Mouse (Mus musculus): ENCODE measurements around the gene Gin1. TPM values are rescaled to one million over a fixed set of nuclear protein-coding genes. Genes with fewer than 3 reads are reported as not detected.
"Not testable (repeated sequence)": the region's sequence is repeated elsewhere in the genome, so short reads cannot be mapped to it uniquely, and the experiment has no call there.

Gene Gin1
- 26.4 and 32.0 TPM in 2 replicates for total RNA-seq (2015)
- 14.0 and 19.3 TPM in 2 replicates for total RNA-seq (2017)

DNA sequence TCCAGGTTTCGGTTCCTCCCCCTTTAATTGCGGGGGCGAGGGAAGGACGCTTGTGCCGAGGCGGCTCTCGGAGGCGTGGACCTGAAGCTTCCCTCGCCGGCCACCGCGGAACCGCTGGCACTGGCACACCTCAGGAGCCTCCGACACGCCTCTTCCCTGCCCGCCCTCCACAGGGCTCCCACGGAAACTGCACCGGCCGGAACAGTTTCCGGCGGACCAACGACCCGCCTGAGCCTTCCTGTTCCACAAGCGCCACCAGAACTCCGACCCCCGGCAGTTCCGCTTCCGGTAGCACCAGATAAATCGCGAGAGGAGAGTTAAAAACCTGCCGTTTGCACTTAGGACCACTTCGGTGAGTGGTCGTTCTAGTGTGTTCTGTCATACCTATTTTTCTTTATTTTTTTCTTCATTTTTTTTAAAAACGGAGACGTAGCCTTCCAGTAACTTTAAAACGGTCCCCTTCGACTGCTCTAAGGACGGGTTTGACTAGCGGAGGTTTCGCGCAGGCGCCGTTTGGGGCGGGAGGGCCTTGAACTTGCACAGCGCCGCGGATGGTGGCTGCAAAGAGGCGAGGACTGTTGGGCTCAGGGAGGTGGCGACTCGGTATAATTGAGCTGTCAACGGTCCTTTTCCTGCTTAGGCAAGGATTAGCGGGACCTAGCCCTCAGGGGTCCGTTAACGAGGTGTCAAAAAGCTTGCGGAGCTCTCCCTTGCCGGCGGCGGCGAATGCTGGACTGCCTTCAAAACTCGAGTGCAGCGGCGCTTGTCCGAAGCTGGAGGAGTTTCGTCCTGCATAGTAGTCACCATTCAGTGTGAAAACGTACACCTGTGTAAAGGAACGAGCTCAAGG is at the start of gene Gin1, which contains the start of gene Ppip5k2:
Gin1 (plus strand) TSS at position 269 of the 850 bp plus-strand sequence.
Ppip5k2 (minus strand) TSS at position 508 of the 850 bp plus-strand sequence.
- ATAC-seq (replicated peaks; ENCODE audit: poor library complexity), result peak; percentile 78

DNA sequence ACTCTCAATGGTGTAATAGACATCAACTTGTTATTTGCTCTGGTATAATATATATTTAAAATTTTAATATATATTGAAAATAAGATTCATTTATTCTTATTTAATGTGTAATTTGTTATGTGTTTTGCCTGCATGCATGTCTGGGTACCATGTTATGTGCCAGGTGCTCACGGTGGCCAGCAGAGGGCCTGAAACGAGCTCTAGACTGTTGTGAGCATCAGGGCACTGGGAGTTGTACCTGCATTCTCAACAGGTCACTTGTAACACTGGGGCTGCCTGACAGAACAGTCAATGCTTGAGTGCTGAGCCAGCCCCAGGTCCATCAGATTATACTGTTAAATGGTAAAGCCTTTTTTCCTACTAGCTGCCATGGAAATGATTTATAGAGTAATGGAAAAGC is 43.2 kb upstream of the Gin1 start:
- peak; percentile 88 for ATAC-seq (replicated peaks; ENCODE audit: poor library complexity)

DNA sequence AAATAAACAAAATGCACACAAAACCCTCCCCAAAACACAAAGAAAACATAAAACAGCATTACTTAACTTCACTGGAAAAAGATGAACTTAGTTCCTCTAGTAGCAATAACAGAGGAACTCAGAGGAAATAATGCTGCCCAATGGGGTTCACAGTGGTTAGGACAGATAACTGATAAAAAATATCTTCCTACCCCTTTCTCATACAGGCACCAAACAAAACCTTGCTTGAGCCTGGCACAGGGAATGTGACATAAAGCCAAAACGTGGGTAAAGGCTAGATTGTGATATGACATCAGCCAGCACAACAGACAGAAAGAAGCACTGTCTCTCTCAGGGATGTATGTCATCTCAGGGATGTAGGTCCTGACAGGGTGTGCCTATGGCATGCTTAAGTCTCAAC is 40.6 kb upstream of the Gin1 start:
- ATAC-seq (replicated peaks; ENCODE audit: poor library complexity), result peak; percentile 44; the same call in 1 of the 2 replicates

DNA sequence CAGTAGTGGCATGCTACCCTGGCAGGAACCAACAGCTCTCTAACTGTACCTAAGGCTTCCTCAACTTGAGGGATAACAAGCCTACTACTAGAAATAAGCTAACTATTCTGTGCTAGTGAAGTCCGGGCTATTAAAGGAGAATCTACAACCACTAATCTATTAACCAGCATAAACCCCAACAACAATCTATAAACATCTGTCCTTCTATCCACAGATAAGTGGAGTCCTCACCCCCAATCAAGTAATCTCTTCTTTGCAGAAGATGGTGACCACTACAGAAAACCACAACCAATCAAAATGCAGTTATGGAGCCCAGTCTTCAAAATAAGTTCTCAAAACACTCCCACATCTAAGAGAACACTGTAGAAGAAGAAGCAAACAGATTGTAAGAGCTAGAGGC is 26.9 kb upstream of the Gin1 start:
- ATAC-seq (replicated peaks; ENCODE audit: poor library complexity), result peak; percentile 93

DNA sequence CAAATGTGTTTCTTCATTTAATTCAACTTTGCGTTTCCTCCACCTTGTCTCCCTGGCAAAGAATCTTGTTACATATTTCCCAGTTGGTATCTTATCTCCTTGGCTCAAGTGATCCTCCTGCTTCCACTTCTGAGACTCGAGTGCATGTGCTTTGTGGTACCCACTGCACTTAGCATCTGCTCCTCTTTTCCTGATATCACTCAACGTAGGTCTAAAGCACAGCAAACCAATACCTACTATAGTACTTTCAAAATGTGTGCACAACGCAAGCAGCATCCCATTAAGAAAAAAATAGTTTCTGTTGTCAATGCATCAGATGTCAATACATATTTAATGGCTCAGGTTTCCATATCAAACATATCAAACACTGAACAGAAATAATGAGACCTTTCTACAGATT is 24.3 kb upstream of the Gin1 start:
- ATAC-seq (replicated peaks; ENCODE audit: poor library complexity), result no peak

DNA sequence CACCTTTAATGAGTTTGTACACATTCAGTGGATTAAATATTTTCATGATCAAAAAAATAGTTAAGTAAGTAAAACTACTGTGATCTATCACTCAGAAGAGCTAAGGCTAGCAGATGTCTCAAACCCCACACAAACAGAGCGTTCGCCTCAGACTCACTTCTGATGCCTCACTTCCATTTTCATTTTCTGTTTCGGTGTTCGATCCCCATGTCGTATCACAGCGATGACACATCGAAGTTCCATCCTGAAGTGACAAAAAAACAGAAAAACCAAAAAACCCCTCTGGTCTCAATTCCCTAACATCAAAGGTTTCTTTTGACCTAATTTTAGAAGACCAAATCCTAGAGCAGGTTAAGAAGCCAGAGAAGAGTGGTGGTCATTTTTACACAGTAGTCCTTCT is 23.7 kb upstream of the Gin1 start:
- ATAC-seq (replicated peaks; ENCODE audit: poor library complexity), result no peak

DNA sequence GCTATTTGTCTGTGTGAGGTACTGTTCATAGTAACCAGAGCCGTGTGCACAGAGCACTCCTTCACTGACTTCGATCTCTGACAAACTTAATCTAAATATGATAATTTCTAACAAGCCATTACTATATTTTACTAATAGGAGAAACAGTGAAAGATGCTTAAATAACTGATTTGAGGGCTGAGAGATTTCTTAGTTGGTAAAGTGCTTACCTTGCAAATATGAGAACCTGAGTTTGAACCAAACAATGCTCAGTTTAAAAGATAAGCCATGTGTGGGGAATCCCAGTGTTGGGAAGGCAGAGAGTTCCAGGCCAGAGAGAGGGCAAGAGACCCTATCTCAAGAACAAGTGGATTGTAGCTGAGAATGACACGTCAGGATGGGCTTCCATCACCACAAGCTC is 21.8 kb upstream of the Gin1 start:
- ATAC-seq (replicated peaks; ENCODE audit: poor library complexity), result no peak

DNA sequence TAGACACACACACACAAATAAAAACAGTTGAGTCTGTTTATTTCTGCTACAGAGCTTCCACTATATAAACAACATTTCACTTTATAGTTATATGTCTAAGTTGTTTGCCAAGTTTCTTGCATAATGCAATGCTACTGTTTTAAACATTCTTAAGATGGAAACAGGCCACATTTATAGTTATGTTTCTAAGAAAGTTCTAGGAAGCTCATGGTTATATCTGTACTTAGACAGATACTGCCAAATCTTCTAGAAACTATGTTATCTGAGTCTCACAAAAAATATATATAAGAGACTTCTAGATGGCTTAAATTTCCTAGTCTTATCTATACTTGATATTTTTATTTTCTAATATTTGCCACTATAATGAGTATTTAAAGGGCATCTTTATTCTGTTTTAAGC is 16.8 kb upstream of the Gin1 start:
- no peak for ATAC-seq (replicated peaks; ENCODE audit: poor library complexity)

DNA sequence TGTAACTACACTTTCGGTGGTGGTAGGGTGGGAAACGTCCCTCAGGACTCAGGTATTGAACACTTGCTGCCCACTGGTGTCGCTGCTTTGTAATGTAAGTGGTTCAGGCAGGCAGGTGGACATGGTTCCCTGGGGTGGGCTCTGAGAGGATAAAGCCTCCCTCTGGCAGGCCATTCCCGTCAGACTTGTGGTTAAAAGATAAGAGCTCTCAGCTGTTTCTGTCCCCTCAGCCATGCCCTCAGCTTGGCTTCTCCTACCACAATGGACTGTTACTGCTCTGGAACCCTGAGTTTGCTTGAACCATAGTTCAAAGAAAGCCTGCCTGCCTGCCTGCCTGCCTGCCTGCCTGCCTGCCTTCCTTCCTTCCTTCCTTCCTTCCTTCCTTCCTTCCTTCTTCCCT is 15.6 kb upstream of the Gin1 start:
- ATAC-seq (replicated peaks; ENCODE audit: poor library complexity), result peak; percentile 37; the same call in 1 of the 2 replicates

DNA sequence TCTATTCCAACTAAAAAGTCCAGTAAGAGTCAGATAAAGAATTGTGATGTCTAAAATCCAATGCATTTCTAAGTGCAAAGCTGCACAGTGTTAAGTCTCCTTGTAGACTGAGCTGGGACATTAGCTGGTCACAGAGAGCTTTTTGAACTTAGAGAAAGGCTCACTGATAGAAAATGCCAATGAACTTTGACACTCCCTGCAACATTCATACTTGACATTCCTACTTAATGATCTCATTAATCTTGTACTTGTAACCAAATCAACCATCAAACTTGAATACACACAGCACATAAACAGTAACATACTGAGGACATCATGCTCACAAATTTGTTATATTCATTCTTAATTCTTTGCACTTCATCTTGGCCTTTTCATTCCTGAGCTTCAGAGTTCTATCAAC is 10.1 kb upstream of the Gin1 start:
- no peak for ATAC-seq (replicated peaks; ENCODE audit: poor library complexity)

DNA sequence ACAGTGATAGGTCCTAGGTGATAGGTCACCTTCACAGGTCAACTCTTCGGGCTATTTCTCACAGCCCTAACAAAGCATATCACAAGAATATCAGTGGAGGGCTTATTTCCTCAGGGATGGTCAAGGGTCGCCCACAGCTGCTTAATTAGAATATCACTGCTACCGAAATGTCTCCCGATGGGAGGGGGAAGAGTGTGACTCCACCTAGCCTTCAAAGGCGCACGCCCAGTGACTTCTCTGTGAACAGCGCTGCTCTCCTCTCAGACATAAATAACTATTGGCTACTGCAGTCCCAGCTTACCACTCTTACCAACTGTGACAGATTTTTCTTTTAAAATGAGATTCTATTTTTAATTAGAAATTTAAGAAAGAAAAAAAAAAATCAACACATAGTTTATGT is 9.4 kb upstream of the Gin1 start:
- ATAC-seq (replicated peaks; ENCODE audit: poor library complexity), result no peak

DNA sequence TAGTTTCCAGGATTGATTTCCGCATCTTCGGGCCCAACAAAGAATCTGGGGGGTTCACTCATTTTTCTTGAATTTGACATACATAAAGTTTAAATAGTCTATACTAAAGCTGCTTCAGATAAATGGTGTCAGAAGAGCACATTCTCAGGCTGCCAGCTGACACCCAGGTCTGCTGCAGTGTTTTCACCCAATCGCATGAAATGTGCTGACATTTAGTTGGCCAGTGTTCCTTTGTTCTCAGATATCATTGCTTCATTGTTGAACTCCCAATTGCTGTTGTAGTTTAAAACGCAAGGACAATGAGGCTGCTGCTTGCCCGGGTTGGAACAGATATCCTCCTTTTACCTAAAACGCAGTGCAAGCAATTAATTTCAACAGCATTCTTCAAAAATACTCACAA is 8.5 kb upstream of the Gin1 start:
- ATAC-seq (replicated peaks; ENCODE audit: poor library complexity), result no peak

DNA sequence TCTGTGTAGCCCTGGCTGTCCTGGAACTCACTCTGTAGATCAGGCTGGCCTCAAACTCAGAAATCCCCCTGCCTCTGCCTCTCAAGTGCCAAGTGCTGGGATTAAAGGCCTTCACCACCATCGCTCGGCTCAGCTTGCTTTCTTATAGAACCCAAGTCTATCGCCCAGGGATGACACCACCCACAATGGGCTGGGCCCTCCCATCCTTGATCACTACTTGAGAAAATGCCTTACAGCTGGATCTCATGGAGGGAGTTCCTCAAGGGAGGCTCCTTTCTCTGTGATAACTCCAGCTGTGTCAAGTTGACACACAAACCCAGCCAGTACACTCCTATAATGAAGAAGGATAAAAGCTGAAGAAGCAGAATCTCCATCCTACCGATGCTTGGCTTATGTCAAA is 4.3 kb upstream of the Gin1 start:
- ATAC-seq (replicated peaks; ENCODE audit: poor library complexity), result not testable (repeated sequence)

DNA sequence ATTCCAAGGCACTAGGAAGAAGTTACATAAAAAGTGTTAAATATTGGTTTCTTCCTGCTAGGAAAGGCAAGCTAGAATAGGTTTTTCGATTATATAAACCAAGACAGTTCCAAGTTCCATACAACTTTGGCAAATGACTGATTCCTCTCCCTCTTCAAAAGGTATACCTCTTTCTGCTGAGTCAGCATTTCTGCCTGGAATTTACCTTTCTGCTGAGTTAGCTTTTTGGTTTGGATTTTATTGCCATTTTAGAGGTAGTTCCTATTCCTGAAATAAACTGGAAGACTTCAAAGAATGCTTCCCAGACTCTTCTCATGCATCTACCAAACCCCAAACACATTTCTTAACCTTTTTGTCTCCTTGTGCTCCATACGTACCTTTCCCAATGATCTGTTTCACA is 1.9 kb upstream of the Gin1 start:
- no peak for ATAC-seq (replicated peaks; ENCODE audit: poor library complexity)

DNA sequence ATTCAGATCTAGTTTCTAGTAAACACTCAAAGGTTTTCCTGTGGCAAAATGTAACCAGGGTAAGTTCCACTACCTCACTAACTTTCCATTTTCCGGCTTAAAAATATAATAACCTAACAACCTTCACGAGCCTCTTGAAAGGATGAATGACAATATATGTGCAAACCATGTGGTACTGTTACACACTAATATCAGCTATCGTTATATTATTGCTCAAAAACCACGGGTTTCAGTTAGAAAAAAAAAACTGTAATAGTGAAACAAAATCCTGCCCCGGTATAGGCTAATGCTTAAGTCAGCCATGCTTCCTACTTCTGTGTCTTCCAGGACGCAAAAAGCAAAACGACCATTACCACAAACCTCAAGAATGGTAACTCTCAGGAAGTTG is 1.1 kb upstream of the Gin1 start:
- peak; percentile 13 for ATAC-seq (replicated peaks; ENCODE audit: poor library complexity)

DNA sequence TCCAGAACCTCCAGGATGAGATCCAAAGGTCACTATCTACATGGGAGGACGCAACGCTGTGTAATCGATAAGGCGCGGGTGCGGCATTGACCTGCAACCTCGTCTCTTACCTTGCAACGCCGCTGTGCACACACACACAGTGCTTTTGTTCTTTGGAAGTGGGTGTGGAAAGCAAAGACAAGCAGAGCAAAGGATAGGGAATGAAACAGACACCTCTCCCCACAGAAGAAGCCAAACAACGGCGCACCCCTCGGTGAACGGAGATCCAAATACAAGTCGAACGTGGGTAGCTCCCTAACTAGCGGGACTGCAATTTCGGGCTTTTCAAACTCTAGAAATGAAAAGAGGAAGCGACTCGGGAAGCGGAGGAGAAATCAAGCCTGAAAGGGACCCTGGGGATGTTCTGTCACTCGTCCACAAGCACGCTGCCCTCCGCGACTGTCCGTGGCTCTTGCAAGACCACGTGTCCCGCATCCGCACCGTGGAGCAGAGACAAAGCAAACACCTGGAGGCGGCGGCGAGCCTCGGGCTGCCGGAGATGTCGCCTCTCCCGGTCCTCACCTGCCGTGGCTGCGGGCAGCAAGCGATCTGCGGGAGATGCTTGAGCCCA is 573 bp upstream of the Gin1 start:
- peak; percentile 36 for ATAC-seq (replicated peaks; ENCODE audit: poor library complexity)

DNA sequence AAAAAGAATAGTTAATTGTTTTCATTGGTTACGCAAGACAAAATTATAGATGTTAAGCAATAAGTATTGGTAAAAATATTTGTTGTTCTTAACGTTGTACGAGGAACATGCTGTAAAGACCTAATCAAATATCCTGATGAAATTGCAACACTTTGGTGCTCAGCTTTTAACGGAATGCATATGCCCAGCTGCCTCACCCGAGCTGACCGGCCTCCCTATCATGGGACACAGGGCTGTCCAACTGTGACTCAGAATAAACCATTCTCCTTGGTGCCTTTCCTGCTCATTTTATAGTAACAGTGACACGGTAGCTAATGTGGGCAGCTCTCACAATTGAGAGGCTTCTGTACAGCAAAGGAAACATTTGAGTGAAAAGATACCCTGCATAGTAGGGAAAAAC is 1.1 kb downstream of the Gin1 start:
- ATAC-seq (replicated peaks; ENCODE audit: poor library complexity), result no peak

DNA sequence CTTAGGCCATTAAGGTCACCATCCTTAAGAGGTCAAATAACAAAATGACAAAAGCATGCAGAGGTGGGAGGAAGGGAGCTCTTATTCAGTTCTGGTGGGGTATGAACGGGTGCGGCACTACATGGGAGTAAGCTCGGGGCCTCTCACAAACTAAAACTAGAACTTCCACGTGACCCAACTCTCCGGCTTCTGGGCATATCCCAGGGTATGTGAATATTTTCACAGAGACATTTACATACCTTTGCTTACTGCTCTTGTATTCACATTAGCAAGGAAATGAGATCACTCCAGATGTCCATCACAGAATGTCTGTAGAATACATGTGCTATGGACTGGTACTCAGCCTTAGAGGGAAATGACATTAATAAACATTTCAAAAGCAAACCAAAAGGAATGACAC is 1.8 kb downstream of the Gin1 start:
- ATAC-seq (replicated peaks; ENCODE audit: poor library complexity), result no peak

DNA sequence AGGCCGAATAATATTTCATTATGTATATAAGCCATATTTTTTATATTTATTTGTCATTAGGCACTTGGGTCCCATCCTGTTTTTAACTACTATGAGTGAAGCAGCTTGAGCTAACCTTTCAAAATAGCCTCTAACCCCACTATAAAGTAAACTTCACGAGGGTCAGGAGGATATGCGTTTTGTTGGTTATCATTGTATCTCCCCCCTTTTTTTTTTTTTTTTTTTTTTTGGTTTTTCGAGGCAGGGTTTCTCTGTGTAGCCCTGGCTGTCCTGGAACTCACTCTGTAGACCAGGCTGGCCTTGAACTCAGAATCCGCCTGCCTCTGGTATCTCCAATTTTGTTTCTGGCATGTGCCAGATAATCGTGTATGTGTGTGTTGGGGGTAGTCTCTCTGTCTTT is 3.4 kb downstream of the Gin1 start:
- ATAC-seq (replicated peaks; ENCODE audit: poor library complexity), result no peak

DNA sequence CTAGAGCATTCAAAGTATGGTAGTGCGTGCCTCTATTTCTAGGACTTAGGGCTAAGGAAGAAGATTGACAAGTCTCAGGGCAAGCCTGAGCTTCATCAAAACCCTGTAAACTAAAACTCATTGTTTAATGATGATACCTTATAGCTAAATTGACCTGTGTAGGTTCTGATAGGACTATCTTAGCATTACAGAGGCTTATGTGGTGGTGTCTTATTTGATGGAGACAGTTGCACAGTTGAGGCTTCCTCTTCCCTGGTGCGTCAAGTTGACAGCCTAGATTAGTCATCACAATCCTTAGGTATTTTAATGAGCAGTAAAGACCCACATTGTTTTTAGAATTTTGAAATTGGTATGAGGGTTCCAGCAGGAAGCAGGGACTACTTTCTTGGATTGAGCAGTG is 4.0 kb downstream of the Gin1 start:
- no peak for ATAC-seq (replicated peaks; ENCODE audit: poor library complexity)

DNA sequence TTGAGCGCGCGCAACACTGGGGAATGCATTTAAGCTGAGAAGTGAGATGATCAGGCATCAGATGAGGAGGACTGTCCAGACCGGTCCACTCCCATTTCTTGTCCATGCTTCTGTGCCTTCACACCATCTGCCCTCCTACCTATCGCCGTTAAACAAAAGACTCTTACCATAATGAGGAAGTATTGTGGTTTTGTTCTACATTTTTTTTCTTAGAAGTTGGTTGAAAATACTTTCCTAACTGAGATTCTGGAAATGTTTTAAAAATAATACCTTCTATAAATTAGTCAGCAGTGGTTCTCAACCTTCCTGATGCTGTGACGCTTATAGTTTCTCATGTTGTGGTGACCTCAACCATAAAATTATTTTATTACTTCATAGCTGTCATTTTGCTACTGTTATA is 11.7 kb downstream of the Gin1 start:
- ATAC-seq (replicated peaks; ENCODE audit: poor library complexity), result peak; percentile 82

DNA sequence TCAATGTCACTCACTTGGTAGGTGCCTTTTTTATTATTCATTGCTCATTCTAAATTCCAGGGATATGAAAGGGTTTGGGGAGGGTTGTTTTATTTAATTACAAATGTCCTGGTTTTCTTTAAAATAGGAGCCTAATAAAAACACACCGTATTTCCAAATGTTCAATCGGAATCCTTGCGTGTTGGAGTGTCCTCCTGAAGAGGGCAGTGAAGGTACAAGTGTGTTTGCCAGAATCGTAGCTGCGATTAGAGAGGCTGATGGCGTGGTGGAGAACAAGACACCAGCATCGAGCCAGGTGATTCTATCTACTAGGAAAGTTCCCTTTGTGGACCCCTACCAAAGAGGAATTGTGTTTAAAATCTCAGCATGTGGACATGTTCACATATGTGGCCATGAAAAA is 15.0 kb downstream of the Gin1 start:
- ATAC-seq (replicated peaks; ENCODE audit: poor library complexity), result no peak
